Mouse (Mus musculus) thymus, adult 2 months (tissue): ENCODE measurements around the gene Sipa1l1.

ENCODE experiments used
- CTCF ChIP-seq: fragments of 200-500 bp; IDR thresholded peaks from 2 replicates; pipeline ENCODE4 v1.5.1; 2012; ENCODE audit warnings: mild to moderate bottlenecking, control low read depth, low read length, moderate library complexity, borderline replicate concordance; ENCODE audit not compliant: control insufficient read depth, poor library complexity, insufficient read depth; ENCODE audit errors: extremely low read depth
- POLR2A ChIP-seq: fragments of 200-500 bp; IDR thresholded peaks from 2 replicates; pipeline ENCODE4 v1.6.1; 2012; ENCODE audit warnings: mild to moderate bottlenecking, low read length, control low read depth, moderate library complexity; ENCODE audit not compliant: control insufficient read depth, poor library complexity, insufficient read depth; ENCODE audit errors: extremely low read depth

DNA sequence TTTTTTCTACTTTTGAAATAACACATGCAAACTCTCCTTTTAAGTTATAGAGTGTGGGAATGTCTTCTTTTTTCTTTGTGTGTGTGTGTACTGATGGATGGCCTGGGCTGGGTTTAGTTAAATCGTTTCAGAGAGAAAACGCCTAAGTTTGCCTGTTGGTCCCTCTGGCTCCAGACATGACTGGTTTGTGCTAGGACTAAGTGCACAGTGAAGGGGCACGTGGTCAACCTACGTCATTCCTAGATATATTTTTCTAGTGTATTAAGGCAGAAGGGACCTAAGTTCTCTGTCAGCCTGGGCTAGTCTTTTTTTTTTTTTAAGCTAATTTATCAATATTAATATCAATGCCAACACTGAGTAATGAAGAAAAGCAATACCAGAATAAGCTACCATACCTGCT is 305.3 kb downstream of the Sipa1l1 start:
- no peak for TF ChIP-seq CTCF
- no peak for TF ChIP-seq POLR2A
